Mouse (Mus musculus) erythroblast, embryonic 14.5 days (primary cell): ENCODE measurements at regions not wholly inside any gene's neighbourhood (a gene's known extent, or its start where the extent isn't known, plus 50 kb on each side); places are given as distances from the start of the nearest gene placed in this dataset.

ENCODE experiments used
- GATA1 ChIP-seq: IDR thresholded peaks from 2 replicates; pipeline ENCODE4 v1.6.1; 2012; ENCODE audit warnings: low read length, inconsistent platforms, mixed read lengths
- TAL1 ChIP-seq: IDR thresholded peaks from 3 replicates; pipeline ENCODE4 v1.6.1; 2012; ENCODE audit warnings: low read length, inconsistent platforms, mixed read lengths

DNA sequence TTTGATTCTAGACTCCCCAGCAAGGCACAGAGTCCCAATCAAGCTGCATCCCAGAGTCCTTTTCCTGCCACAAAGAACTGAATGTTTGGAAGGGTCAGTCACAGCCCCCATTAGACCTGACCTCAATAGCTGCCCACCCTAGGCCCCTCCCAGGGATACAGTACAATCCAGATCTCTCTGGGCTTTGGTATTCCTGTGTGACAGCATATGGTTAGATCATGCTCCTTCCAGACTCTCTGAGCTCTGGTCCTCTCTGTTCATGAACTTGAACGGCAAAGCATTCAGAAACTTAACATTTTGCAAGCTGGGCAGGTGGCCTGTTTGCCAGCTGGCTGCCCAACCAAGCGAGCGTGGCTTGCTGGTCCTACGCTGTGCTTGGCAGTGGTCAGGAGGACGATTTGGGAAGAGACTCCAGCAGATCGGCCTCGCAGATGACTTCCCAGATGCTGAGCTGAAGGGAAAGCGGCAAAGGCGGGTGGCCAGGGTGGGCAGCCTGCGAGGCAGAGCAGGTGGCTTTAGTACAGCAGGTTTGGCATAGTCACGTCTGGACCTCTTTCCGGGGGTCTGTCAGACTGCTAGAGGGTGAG lies 58.0 kb upstream of the Aldh1b1 start:
- TF ChIP-seq GATA1 = no peak
- TF ChIP-seq TAL1 = no peak
